In the genomic region with DNA sequence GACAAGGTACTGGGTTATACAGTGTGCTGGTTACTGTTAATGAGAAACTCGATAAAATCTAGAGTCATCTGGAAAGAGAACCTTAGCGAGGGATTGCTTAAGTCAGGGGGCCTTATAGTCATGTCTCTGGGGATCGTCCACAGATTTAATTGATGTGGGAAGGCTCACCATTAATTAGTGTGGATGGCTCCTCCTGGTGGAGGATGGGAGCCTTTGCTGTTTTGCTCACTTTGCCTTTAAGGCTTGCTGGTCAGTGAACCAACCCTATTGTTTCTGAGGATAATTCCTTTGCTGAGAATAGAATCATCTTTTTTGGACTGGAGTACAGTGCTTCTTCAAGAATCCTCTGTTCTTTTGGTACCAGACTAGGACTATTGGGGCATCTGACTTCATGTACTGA, we compare ENCODE assay signal across 31 mouse cellular contexts.
A peak's percentile ranks its signal among the peaks of the same experiment; 100 is the strongest.
DNase-seq lines count a peak whose midpoint lies in the region; ATAC-seq and TF ChIP-seq lines count a peak whose summit lies in the region.
"Had no signal": no experiment of that assay in that cellular context is flagged by ENCODE, and none has a peak within 500 bp of the region (broad histone marks: within the 10 kb centered on the region; RNA-seq: fewer than 3 reads in every experiment).

No protein-coding gene starts in this region.

- no peaks in the 10 kb centered on the region for H3K27me3 ChIP-seq in intestine, postnatal 0 days (replicated peaks; ENCODE audit: control insufficient read depth, insufficient read depth, low read length)
- H3K27me3 ChIP-seq in intestine, embryonic 15.5 days (replicated peaks) = no peaks in the 10 kb centered on the region
- H3K27me3 ChIP-seq in lung, embryonic 14.5 days (ENCODE audit: insufficient read depth, low read length) = no peaks in the 10 kb centered on the region
- H3K27me3 ChIP-seq: embryonic facial prominence, embryonic 15.5 days; forebrain, embryonic 12.5 days; heart, embryonic 15.5 days; hindbrain, embryonic 12.5 days; kidney, embryonic 15.5 days; limb, embryonic 15.5 days; neural tube, embryonic 12.5 days had no signal

- no peak overlapping the region for H3K4me2 ChIP-seq in intestine, postnatal 0 days (replicated peaks; ENCODE audit: low read depth)
- no peak overlapping the region for H3K4me2 ChIP-seq in intestine, embryonic 15.5 days (replicated peaks)
- H3K4me2 ChIP-seq in lung, embryonic 14.5 days = no peak overlapping the region
- H3K4me2 ChIP-seq: embryonic facial prominence, embryonic 15.5 days; forebrain, embryonic 12.5 days; heart, embryonic 15.5 days; hindbrain, embryonic 12.5 days; kidney, embryonic 15.5 days; limb, embryonic 15.5 days; neural tube, embryonic 12.5 days had no signal

- ATAC-seq in intestine, postnatal 0 days = no peak
- ATAC-seq in intestine, embryonic 15.5 days = no peak
- ATAC-seq in lung, embryonic 14.5 days (ENCODE audit: insufficient read depth) = no peak
- ATAC-seq: forebrain, postnatal 0 days; midbrain, embryonic 16.5 days; Patski had no signal

- no peak overlapping the region for H3K27ac ChIP-seq in intestine, postnatal 0 days (ENCODE audit: low read depth, low read length)
- no peak overlapping the region for H3K27ac ChIP-seq in intestine, embryonic 15.5 days
- no peak overlapping the region for H3K27ac ChIP-seq in lung, embryonic 14.5 days (ENCODE audit: low read depth)
- H3K27ac ChIP-seq: embryonic facial prominence, embryonic 10.5 days; embryonic facial prominence, embryonic 15.5 days; forebrain, embryonic 12.5 days; heart, embryonic 15.5 days; hindbrain, embryonic 12.5 days; kidney, embryonic 15.5 days; limb, embryonic 10.5 days; limb, embryonic 15.5 days; midbrain, embryonic 10.5 days; neural tube, embryonic 12.5 days had no signal

- peak; percentile 37 for TF ChIP-seq CTCF in intestine, postnatal 0 days (IDR thresholded peaks at IDR 0.05; ENCODE audit: low read depth)
- peak; percentile 28; the same call in 1 of the 2 replicates for TF ChIP-seq CTCF in lung, embryonic 14.5 days (IDR thresholded peaks at IDR 0.05; ENCODE audit: low read depth)
- TF ChIP-seq CTCF in lung, adult 2 months (IDR thresholded peaks at IDR 0.05; ENCODE audit: insufficient read depth, low read length) = no peak
- peak; percentile 34; the same call in 1 of the 2 replicates for TF ChIP-seq CTCF in brain, embryonic 14.5 days (IDR thresholded peaks at IDR 0.05; ENCODE audit: borderline replicate concordance, extremely low read depth, insufficient read depth, insufficient read length)

- no peak overlapping the region for H3K4me3 ChIP-seq in intestine, postnatal 0 days (ENCODE audit: low read depth, low read length)
- H3K4me3 ChIP-seq in intestine, embryonic 15.5 days (replicated peaks) = no peak overlapping the region
- no peak overlapping the region for H3K4me3 ChIP-seq in lung, embryonic 14.5 days (ENCODE audit: low read depth, low read length)
- H3K4me3 ChIP-seq in lung, adult 2 months (replicated peaks; ENCODE audit: extremely low read depth, low read depth, low read length) = no peak overlapping the region
- H3K4me3 ChIP-seq: embryonic facial prominence, embryonic 10.5 days; embryonic facial prominence, embryonic 15.5 days; forebrain, embryonic 12.5 days; heart, embryonic 15.5 days; hindbrain, embryonic 12.5 days; kidney, embryonic 15.5 days; limb, embryonic 10.5 days; limb, embryonic 15.5 days; midbrain, embryonic 10.5 days; myocyte; neural tube, embryonic 12.5 days had no signal

- H3K9ac ChIP-seq in intestine, postnatal 0 days (ENCODE audit: low read depth, low read length) = no peak overlapping the region
- no peak overlapping the region for H3K9ac ChIP-seq in intestine, embryonic 15.5 days
- H3K9ac ChIP-seq in lung, embryonic 14.5 days = no peak overlapping the region
- H3K9ac ChIP-seq: embryonic facial prominence, embryonic 15.5 days; forebrain, embryonic 12.5 days; forebrain, postnatal 0 days; heart, embryonic 15.5 days; hindbrain, embryonic 12.5 days; kidney, embryonic 15.5 days; limb, embryonic 15.5 days; neural tube, embryonic 12.5 days had no signal

- TF ChIP-seq POLR2A in lung, adult 2 months (IDR thresholded peaks at IDR 0.05; ENCODE audit: borderline replicate concordance, extremely low read depth, low read depth, low read length) = no peak
- no peak for TF ChIP-seq POLR2A in brain, embryonic 14.5 days (IDR thresholded peaks at IDR 0.05; ENCODE audit: borderline replicate concordance, extremely low read depth, insufficient read depth, insufficient read length, poor library complexity, severe bottlenecking)

- H3K36me3 ChIP-seq in intestine, postnatal 0 days (ENCODE audit: control insufficient read depth, insufficient read depth) = no peaks in the 10 kb centered on the region
- no peaks in the 10 kb centered on the region for H3K36me3 ChIP-seq in intestine, embryonic 15.5 days
- H3K36me3 ChIP-seq in lung, embryonic 14.5 days (ENCODE audit: insufficient read depth) = no peaks in the 10 kb centered on the region
- H3K36me3 ChIP-seq: embryonic facial prominence, embryonic 10.5 days; embryonic facial prominence, embryonic 15.5 days; forebrain, embryonic 12.5 days; G1E; heart, embryonic 15.5 days; hindbrain, embryonic 12.5 days; kidney, embryonic 15.5 days; limb, embryonic 10.5 days; limb, embryonic 15.5 days; midbrain, embryonic 10.5 days; neural tube, embryonic 12.5 days had no signal

- no peak for DNase-seq in lung, embryonic 14.5 days
- no peak for DNase-seq in lung, adult 2 months
- peak; percentile 1 for DNase-seq in A20 (ENCODE audit: low read depth, low spot score)
- DNase-seq in brain, embryonic 14.5 days (ENCODE audit: low read depth) = peak; percentile 11
- no peak for DNase-seq in urinary bladder, adult 18-20 months (ENCODE audit: low spot score in 2 of 2)
- DNase-seq: adrenal gland, postnatal 14 days; B cell, adult 2 months; cerebellum, adult 2 months; cerebellum, postnatal 25 days; forebrain, postnatal 0 days; gastrocnemius, postnatal 10 days; heart, postnatal 36 days; kidney, adult 18-20 months; kidney, postnatal 4 days; thymus, postnatal 4 days had no signal

- H3K9me3 ChIP-seq in intestine, postnatal 0 days (ENCODE audit: control insufficient read depth) = no peaks in the 10 kb centered on the region
- no peaks in the 10 kb centered on the region for H3K9me3 ChIP-seq in intestine, embryonic 15.5 days
- no peaks in the 10 kb centered on the region for H3K9me3 ChIP-seq in lung, embryonic 14.5 days (ENCODE audit: low read depth, low read length)
- H3K9me3 ChIP-seq: embryonic facial prominence, embryonic 10.5 days; embryonic facial prominence, embryonic 15.5 days; forebrain, embryonic 12.5 days; G1E; heart, embryonic 15.5 days; hindbrain, embryonic 12.5 days; kidney, embryonic 15.5 days; limb, embryonic 10.5 days; limb, embryonic 15.5 days; midbrain, embryonic 10.5 days; neural tube, embryonic 12.5 days had no signal

- H3K4me1 ChIP-seq in intestine, postnatal 0 days (replicated peaks; ENCODE audit: control insufficient read depth, insufficient read depth, low read length) = no peaks in the 10 kb centered on the region
- no peaks in the 10 kb centered on the region for H3K4me1 ChIP-seq in intestine, embryonic 15.5 days (replicated peaks)
- H3K4me1 ChIP-seq in lung, embryonic 14.5 days (ENCODE audit: insufficient read depth) = no peaks in the 10 kb centered on the region
- no peaks in the 10 kb centered on the region for H3K4me1 ChIP-seq in lung, adult 2 months (ENCODE audit: control insufficient read depth, insufficient read depth, low read length)
- H3K4me1 ChIP-seq: embryonic facial prominence, embryonic 10.5 days; embryonic facial prominence, embryonic 15.5 days; forebrain, embryonic 12.5 days; heart, embryonic 15.5 days; hindbrain, embryonic 12.5 days; kidney, embryonic 15.5 days; limb, embryonic 10.5 days; limb, embryonic 15.5 days; midbrain, embryonic 10.5 days; neural tube, embryonic 12.5 days had no signal

- WGBS in intestine, postnatal 0 days = 59% methylated on average over 3 of the region's 3 CpGs
- WGBS in intestine, embryonic 15.5 days = 64% methylated on average over 3 of the region's 3 CpGs
- 59% methylated on average over 3 of the region's 3 CpGs for WGBS in lung, embryonic 14.5 days
- 64% methylated on average over 3 of the region's 3 CpGs for WGBS in lung, adult 2 months

Comparison
In these comparisons a context has a peak if more than half of its experiments do, and no peak if none do; other contexts are left out.
1. DNase-seq: peak in A20 (single experiment) and brain, embryonic 14.5 days (single experiment); none in lung, embryonic 14.5 days (single experiment), lung, adult 2 months (single experiment) and urinary bladder, adult 18-20 months (0 of 2).